Mouse (Mus musculus): ENCODE results near the gene Ncf2.

Gene Ncf2

GRCm38 (mm10) chr1:152832316-152832715, 32.3 kb downstream of the Ncf2 start:
- no peak for DNase-seq

- DNase-seq = no peak
These were observed 35.1 kb downstream of the Ncf2 start for GRCm38 (mm10) chr1:152835061-152835460.

- DNase-seq = no peak
These were observed 38.2 kb downstream of the Ncf2 start for GRCm38 (mm10) chr1:152838026-152838702.

GRCm38 (mm10) chr1:152838841-152839240, 38.8 kb downstream of the Ncf2 start:
- DNase-seq = no peak

GRCm38 (mm10) chr1:152840343-152840742, 40.3 kb downstream of the Ncf2 start:
- no peak for DNase-seq

- no peak for DNase-seq
These were observed 41.1 kb downstream of the Ncf2 start for GRCm38 (mm10) chr1:152841057-152841456.

GRCm38 (mm10) chr1:152844634-152845033, 44.6 kb downstream of the Ncf2 start:
- DNase-seq = no peak

GRCm38 (mm10) chr1:152845211-152845730, 45.3 kb downstream of the Ncf2 start:
- no peak for DNase-seq

GRCm38 (mm10) chr1:152846856-152847255, 46.9 kb downstream of the Ncf2 start:
- DNase-seq = no peak

GRCm38 (mm10) chr1:152869901-152870300, 69.9 kb downstream of the Ncf2 start:
- no peak for DNase-seq

GRCm38 (mm10) chr1:152871031-152871430, 71.0 kb downstream of the Ncf2 start:
- DNase-seq = no peak
